Mouse (Mus musculus) forebrain, embryonic 13.5 days (tissue): Measurements from ENCODE around the gene Cdc25a. TPM values are rescaled to one million over a fixed set of nuclear protein-coding genes. Genes with fewer than 3 reads are reported as not detected.

Experiments
- ATAC-seq: fragments of 200-750 bp; cut with Nextera tagmentation; 2 replicates; pipeline ENCODE4 v1.8.0; 2017
- H3K27ac ChIP-seq: fragments of 300-500 bp; sonication (generic); 2 replicates; pipeline ENCODE4 v1.5.1; 2015; ENCODE audit warnings: inconsistent platforms, mild to moderate bottlenecking, moderate library complexity
- H3K27me3 ChIP-seq: fragments of 300-500 bp; sonication (generic); 2 replicates; pipeline ENCODE4 v1.6.1; 2015; ENCODE audit warnings: mild to moderate bottlenecking, inconsistent platforms
- H3K36me3 ChIP-seq: fragments of 300-500 bp; sonication (generic); 2 replicates; pipeline ENCODE4 v1.6.1; 2015; ENCODE audit warnings: mild to moderate bottlenecking, inconsistent platforms; ENCODE audit not compliant: poor library complexity, severe bottlenecking
- H3K4me1 ChIP-seq: fragments of 300-500 bp; sonication (generic); 2 replicates; pipeline ENCODE4 v1.6.1; 2015; ENCODE audit warnings: inconsistent platforms
- H3K4me2 ChIP-seq: fragments of 300-500 bp; sonication (generic); 2 replicates; pipeline ENCODE4 v1.6.1; 2015; ENCODE audit warnings: inconsistent platforms, mild to moderate bottlenecking, moderate library complexity
- H3K4me3 ChIP-seq: fragments of 300-500 bp; sonication (generic); 2 replicates; pipeline ENCODE4 v1.5.1; 2015; ENCODE audit warnings: mild to moderate bottlenecking, inconsistent platforms
- H3K9ac ChIP-seq: fragments of 300-500 bp; sonication (generic); 2 replicates; pipeline ENCODE4 v1.6.1; 2015; ENCODE audit warnings: mild to moderate bottlenecking, inconsistent platforms
- H3K9me3 ChIP-seq: fragments of 300-500 bp; sonication (generic); replicated peaks from 2 replicates; pipeline ENCODE4 v1.6.1; 2016; ENCODE audit warnings: inconsistent platforms
- WGBS: fragments of 180-500 bp; shearing (Covaris S2); methylation state at CpG from one replicate; pipeline ENCODE4 v1.1.7; 2015; 5-methylcytosine and 5-hydroxymethylcytosine counted together
- polyA plus RNA-seq: library from polyadenylated mRNA; unstranded; fragments of >200 nt; fragmentation: Nextera tagmentation; extraction: Ambion mirVana; gene quantifications from 2 replicates; pipeline ENCODE4 v1.2.1, GENCODE M21; 2015

Gene Cdc25a
- polyA plus RNA-seq, 1 experiment from 2014 or later, result 26.1 TPM

DNA sequence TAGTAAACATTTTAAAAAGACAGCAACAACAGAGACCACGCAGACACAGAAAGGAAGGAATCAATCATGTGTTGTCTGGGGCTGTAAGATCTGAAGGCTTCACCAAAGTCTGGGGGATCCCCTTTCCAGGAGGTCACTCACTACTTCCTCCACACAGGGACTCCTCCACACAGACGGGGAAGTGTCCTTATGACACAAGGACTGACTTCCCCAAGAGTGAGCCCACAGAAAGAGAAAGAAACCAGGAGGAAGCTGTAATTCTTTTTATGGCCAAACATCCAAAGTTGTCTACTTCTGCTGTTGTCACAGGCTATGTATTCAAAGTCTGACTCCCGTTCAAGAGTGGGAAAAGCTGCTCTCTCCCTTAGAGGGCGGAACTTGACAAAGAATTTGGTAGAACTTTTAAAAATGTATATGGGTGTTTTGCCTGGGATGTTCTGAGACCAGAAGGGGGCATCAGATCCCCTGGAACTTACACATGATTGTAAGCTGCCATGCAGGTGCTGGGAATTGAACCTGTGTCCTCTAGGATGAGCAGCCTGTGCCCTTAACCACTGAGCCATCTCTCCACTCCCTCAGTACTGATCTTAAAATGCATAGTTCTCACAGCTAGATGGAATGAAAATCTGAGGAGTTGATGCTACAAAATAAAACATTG, 39.0 kb downstream of the Cdc25a start:
- no peak overlapping the region for H3K9ac ChIP-seq
- H3K4me3 ChIP-seq, result no peak overlapping the region
- H3K9me3 ChIP-seq, result no peaks in the 10 kb centered on the region
- H3K27me3 ChIP-seq, result no peaks in the 10 kb centered on the region
- ATAC-seq, result no peak
- H3K4me1 ChIP-seq, result no peaks in the 10 kb centered on the region
- no peaks in the 10 kb centered on the region for H3K36me3 ChIP-seq
- WGBS, result 75% methylated on average over 4 of the region's 4 CpGs
- H3K27ac ChIP-seq, result no peak overlapping the region
- H3K4me2 ChIP-seq, result no peak overlapping the region

DNA sequence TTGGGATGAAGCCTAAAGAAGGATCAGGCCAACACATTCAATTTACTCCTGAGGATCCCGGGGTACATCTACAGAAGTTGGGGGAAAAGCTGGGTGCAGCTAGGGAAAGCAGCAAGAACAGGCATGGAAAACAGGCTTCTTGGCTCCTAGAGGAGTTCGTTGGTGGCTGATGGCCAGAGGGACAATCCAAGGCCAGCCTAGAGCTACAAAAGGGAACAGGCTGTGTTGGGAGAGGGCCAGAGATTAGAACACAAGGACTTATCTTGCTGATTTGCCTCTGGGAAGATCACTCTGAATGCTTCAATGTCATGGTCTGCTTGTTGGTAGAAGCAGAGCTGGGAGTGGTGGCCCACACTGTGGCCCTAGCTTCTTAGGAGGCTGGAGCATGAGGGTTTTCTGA, 42.6 kb downstream of the Cdc25a start:
- no peak for ATAC-seq
- Histone ChIP-seq H3K36me3 (no peaks in the 10 kb centered on the region), H3K4me1 (no peaks in the 10 kb centered on the region), H3K27me3 (no peaks in the 10 kb centered on the region), H3K4me3 (no peak overlapping the region), H3K4me2 (no peak overlapping the region), H3K9ac (no peak overlapping the region), H3K27ac (no peak overlapping the region), H3K9me3 (no peaks in the 10 kb centered on the region)
- 70% methylated on average over 2 of the region's 2 CpGs for WGBS

- 93% methylated on average over 3 of the region's 3 CpGs for WGBS
- no peaks in the 10 kb centered on the region for H3K36me3 ChIP-seq
- no peak overlapping the region for H3K27ac ChIP-seq
- H3K4me3 ChIP-seq, result no peak overlapping the region
- H3K4me2 ChIP-seq, result no peak overlapping the region
- ATAC-seq, result no peak
- H3K4me1 ChIP-seq, result peaks cover 15% of the 10 kb centered on the region
- no peak overlapping the region for H3K9ac ChIP-seq
- no peaks in the 10 kb centered on the region for H3K27me3 ChIP-seq
- no peaks in the 10 kb centered on the region for H3K9me3 ChIP-seq
Observed at GRCm38 (mm10) chr9:109929131-109929530, 53.8 kb downstream of the Cdc25a start.

- Histone ChIP-seq H3K36me3 (no peaks in the 10 kb centered on the region), H3K27ac (no peak overlapping the region), H3K9ac (no peak overlapping the region), H3K4me2 (no peak overlapping the region), H3K4me1 (peaks cover 15% of the 10 kb centered on the region), H3K27me3 (no peaks in the 10 kb centered on the region), H3K9me3 (no peaks in the 10 kb centered on the region), H3K4me3 (no peak overlapping the region)
- 94% methylated on average over 5 of the region's 5 CpGs for WGBS
- ATAC-seq, result no peak
Observed at GRCm38 (mm10) chr9:109930063-109930462, 54.7 kb downstream of the Cdc25a start.

DNA sequence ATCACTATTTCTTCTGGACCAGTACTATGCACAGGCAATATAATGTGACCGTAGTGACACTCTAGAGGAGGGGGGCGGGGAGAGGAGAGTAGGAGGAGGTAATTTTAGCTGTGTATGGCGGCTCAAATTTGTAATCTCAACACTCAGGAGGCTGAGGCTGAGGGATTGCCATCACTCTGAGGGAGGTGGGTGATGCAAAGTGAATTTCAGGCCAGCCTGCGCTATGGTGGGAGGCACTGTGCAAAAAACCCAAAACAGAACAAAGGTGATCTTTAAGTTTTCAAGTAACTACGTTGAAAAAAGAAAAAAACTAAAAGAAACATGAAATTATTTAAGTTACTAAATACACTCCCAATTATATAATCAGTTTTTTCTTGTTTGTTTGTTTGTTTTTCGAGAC, 55.4 kb downstream of the Cdc25a start:
- Histone ChIP-seq H3K27ac (peak overlapping the region; percentile 97), H3K4me1 (peaks cover 15% of the 10 kb centered on the region), H3K9me3 (no peaks in the 10 kb centered on the region), H3K9ac (peak overlapping the region; percentile 85; the same call in 1 of the 2 replicates), H3K27me3 (no peaks in the 10 kb centered on the region), H3K36me3 (no peaks in the 10 kb centered on the region), H3K4me2 (peak overlapping the region; percentile 82), H3K4me3 (peak overlapping the region; percentile 90)
- 79% methylated on average over 6 of the region's 6 CpGs for WGBS
- no peak for ATAC-seq

DNA sequence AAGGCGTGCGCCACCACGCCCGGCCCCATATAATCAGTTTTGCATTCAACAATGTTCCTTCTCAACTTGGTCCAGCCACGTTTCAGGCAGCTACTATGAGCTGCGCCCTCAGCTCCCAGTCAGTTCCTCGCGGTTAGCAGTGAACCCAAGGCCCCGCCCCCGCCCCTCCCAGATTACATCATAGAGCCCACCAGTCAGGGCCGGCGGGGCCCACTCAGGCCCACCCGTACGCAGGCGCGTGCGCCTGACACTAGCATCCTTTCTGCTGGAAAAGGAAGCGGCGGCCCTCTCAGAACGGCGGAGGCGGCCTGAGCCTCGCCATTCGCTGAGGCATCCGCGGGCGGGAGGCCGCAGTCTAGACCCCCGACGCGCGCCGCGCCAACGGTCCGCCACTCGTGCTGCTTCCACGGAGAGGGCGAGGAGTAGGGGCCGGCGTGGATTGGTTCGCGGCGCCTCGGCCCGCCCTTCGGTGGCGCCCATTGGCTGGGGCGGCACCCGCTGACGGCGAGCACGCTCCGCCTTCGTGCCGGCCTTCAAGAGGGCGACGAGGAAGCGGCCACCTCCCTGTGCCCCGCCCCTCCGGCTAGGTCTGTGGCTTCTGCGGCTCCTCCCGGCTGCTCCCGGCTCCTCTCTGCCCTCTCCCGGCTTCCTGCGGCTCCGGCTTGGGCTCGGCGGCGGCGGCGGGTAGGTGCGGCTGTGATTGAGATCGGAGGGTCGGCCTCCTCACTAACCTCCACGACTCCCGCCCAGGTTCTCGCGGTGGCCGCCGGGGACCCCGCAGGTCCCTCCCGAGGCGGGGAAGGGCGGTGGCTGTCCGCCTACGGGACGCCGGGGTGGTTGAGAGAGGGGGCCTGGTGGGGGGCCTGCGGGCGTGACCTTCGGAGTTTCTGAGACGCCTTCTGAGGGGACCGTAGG, 56.1 kb downstream of the Cdc25a start, which contains the start of gene Map4:
Gene Map4, plus strand, starts transcription at position 204 of the 915 bp plus-strand sequence.
- Histone ChIP-seq H3K9me3 (no peaks in the 10 kb centered on the region), H3K4me2 (peak within 1 kb of the TSS; percentile 82), H3K36me3 (no peaks in the 10 kb centered on the region), H3K4me1 (peaks cover 15% of the 10 kb centered on the region), H3K27ac (peak within 1 kb of the TSS; percentile 97), H3K9ac (peak within 1 kb of the TSS; percentile 85), H3K4me3 (peak within 1 kb of the TSS; percentile 90), H3K27me3 (no peaks in the 10 kb centered on the region)
- ATAC-seq, result peak; percentile 99
- under 1% methylated on average over 77 of the region's 94 CpGs for WGBS

GRCm38 (mm10) chr9:109932361-109932755, 57.0 kb downstream of the Cdc25a start:
- no peak for ATAC-seq
- under 1% methylated on average over 20 of the region's 20 CpGs for WGBS

DNA sequence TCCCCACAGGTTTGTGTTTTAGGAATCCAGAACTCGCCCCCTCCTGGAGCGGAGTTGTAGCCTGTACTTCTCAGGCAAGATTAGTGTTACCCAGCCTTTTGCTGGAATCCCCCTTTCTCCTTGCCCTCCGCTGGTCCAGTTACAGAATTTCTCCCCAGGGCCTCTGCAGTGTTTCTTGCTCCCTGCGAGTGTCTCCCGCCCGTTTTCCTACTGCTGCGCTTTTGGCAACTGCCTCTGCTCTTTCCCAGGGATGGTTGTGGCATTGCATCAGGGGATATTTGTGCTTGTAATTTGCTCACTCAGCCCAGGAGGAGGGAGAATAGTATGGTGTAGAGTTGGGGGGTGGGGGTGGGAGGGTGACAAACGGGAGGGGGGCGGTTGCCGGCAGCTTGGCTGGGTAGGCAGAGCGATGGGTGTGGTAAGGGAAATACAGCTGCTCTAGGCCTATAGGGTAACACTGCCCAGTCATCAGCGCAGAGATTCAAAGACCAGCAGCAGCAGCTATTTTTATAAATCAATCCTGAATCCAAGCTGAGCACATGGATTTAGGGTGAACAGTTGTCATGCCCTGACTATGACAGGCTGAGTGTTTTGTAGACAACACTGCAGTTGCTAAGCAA, 57.5 kb downstream of the Cdc25a start:
- 3% methylated on average over 12 of the region's 12 CpGs for WGBS
- Histone ChIP-seq H3K4me3 (peak overlapping the region; percentile 90), H3K9me3 (no peaks in the 10 kb centered on the region), H3K36me3 (no peaks in the 10 kb centered on the region), H3K27me3 (no peaks in the 10 kb centered on the region), H3K27ac (peak overlapping the region; percentile 97), H3K4me2 (peak overlapping the region; percentile 82), H3K4me1 (peaks cover 15% of the 10 kb centered on the region), H3K9ac (peak overlapping the region; percentile 85)
- ATAC-seq, result no peak

More at GRCm38 (mm10) chr9:109932361-109932755, 57.0 kb downstream of the Cdc25a start:
- Histone ChIP-seq H3K9ac (peak overlapping the region; percentile 85), H3K27me3 (no peaks in the 10 kb centered on the region), H3K4me3 (peak overlapping the region; percentile 90), H3K9me3 (no peaks in the 10 kb centered on the region), H3K27ac (peak overlapping the region; percentile 97), H3K4me1 (peaks cover 15% of the 10 kb centered on the region), H3K4me2 (peak overlapping the region; percentile 82), H3K36me3 (no peaks in the 10 kb centered on the region)

DNA sequence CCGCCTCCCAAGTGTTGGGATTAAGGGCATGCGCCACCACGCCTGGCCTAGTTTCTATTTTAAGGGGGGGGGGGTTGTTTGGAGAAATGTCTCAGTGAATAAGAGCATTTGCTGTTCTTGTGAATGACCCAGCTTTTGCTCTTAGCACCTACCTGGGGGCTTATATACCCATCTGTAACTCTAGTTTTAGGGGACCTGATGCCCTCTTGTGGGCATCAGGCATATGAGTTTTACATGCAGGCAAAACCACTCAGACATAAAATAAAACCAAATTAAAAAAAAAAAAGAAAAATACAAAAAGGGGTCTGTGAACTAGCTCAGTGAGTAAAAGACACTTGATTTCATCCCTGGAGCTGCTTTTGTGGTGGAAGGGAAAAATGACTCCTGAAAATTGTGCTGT, 64.0 kb downstream of the Cdc25a start:
- Histone ChIP-seq H3K4me2 (no peak overlapping the region), H3K27me3 (no peaks in the 10 kb centered on the region), H3K36me3 (no peaks in the 10 kb centered on the region), H3K9me3 (no peaks in the 10 kb centered on the region), H3K4me3 (no peak overlapping the region), H3K9ac (no peak overlapping the region), H3K27ac (no peak overlapping the region), H3K4me1 (no peaks in the 10 kb centered on the region)
- 97% methylated on average over 3 of the region's 3 CpGs for WGBS
- ATAC-seq, result no peak

DNA sequence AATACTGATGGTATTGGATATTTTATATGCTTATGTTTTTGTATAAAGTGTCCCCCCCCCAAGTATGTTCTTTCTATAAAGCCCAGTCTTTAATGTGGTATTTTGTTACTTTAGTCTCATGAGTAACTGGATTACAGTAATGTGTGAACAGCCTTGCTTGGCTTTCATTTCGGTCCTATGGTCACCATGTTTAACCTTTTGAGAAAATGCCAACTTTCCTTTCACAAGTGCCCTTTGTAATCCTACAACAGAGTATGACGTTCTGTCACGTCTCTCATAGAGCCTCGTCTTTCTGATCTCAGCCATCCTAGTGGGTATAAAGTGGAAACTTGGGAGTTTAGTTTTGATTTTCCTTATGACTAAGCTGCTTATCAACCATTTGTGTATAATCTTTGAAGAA, 67.4 kb downstream of the Cdc25a start:
- Histone ChIP-seq H3K4me3 (no peak overlapping the region), H3K9me3 (no peaks in the 10 kb centered on the region), H3K36me3 (no peaks in the 10 kb centered on the region), H3K27me3 (no peaks in the 10 kb centered on the region), H3K4me1 (no peaks in the 10 kb centered on the region), H3K27ac (no peak overlapping the region), H3K4me2 (no peak overlapping the region), H3K9ac (no peak overlapping the region)
- 63% methylated on average over 4 of the region's 4 CpGs for WGBS
- ATAC-seq, result no peak
